Mouse (Mus musculus) embryo, embryonic 11 days (tissue): Measurements from ENCODE around the gene Hyal3.
"Not testable (repeated sequence)": the region's sequence is repeated elsewhere in the genome, so short reads cannot be mapped to it uniquely, and the experiment has no call there.

ENCODE experiments used
- DNase-seq: peaks from one replicate; pipeline ENCODE4 v3.0.0-alpha.2; 2015

Gene Hyal3

DNA sequence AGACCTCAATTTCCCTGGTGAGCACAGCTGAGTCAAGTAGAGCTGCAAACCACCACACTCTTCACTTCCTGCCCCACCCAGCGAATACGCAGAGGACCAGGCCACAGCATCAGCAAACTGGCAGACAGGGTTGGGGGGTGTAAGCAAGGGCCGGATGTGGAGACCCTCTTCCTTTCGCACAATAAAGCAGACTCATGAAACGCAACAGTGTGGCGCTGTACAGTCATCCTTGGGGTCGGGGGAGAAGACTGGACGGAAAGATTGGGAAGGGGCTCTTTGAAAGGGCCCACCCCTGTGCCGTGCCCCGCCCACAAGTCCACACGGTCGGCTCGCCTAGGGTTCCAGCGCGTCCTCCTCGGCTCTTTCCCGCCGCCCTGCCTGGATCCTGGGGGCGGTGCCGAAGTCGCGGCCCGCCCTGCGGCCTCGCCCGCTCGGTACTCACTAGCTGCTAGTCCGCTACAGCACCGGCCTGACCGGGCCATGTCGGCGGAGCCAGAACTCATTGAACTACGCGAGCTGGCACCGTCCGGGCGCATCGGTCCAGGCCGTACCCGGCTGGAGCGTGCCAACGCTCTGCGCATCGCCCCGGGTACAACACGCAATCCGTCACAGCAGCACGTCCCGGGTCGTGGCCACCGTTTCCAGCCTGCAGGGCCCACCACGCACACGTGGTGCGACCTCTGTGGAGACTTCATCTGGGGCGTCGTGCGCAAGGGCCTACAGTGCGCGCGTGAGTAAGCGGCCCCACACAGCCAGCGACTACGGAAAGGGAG, 29.3 kb upstream of the Hyal3 start, which contains the start of gene Rassf1:
Rassf1 (plus strand) TSS at position 439 of the 773 bp plus-strand sequence.
- DNase-seq, result peak; percentile 85

DNA sequence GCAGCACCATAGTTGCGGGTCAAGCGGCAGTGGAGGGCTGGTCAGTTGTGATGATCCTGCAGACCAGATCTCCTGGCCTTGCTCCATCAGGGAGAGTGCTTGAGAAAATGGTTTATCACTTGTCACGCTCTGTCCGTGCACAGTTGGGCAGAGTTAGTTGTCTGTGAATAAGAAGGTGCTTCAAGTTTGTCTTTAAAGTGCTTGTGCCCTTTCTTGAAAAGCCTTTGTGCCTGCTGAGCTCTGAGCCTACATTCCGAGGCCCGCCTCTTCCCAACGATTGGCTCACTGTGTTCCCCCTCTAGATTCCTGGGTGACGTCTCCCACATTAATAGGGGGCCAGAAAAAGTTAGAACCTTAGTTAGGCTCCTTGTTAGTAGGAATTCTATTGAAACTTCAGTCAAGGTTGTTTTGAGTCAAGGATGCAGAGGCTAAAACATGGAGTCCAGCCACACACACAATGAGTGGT, 28.7 kb upstream of the Hyal3 start:
- DNase-seq, result no peak

DNA sequence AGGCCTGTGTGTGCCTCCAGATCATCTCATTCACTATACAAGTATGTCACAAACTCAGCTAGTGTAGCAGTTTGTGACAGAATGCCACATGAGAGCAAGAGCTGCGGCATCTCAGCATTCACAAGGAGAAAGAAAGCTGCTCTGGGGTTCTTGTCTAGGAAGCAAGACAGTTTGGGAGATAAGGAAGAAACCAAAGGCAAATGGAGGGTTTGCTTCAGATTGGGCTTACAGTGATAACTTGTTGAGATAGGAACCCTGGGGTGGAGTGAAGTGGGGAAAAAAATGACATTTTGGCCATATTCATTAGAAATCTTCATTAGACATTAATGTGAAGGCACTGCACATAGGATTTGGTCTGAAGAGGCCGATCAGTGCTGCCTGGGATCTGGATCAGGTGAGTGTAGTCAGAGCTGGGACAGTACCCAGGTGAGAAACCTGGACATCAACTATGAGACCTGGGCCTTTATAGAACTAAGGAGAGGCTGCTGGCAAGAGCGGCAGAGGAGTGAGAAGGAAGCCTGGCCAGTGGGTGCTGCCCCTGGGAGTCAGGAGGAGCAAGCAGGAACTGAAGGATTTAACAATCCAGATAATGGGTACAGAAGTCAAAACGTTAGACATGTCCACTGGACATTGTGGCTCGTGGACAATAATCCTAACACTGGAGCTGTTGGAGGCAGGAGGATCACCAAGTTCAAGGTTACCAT, 27.8 kb upstream of the Hyal3 start:
- no peak for DNase-seq

GRCm38 (mm10) chr9:107553541-107554318, 26.9 kb upstream of the Hyal3 start:
- DNase-seq, result peak; percentile 50

GRCm38 (mm10) chr9:107554319-107554825, 26.2 kb upstream of the Hyal3 start:
- peak; percentile 99 for DNase-seq

DNA sequence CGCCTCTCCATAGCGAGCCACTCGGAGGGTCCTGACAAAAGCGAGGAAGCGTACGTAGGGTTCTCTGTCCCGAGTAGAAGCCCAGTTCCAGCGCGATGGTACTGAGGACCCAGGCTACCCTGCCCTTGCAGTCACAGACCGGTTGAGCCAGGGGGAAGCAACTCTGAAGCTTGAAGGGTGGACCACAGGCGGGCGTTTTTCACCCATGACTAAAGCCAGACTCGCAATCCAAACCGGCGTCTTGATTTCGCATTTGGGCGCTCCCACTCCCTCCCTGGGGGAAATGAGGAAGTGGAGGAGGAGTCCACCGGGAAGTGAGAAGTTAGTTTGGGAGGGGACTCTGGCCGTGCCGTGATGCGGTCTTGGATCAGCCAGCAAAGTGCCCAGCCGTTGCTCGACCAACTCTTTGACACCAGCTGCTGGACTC, 25.6 kb upstream of the Hyal3 start:
- peak; percentile 72 for DNase-seq

- DNase-seq, result no peak
Measured at GRCm38 (mm10) chr9:107555701-107556100, 24.9 kb upstream of the Hyal3 start.

GRCm38 (mm10) chr9:107556346-107556745, 24.3 kb upstream of the Hyal3 start:
- no peak for DNase-seq

- DNase-seq, result peak; percentile 96
Measured at GRCm38 (mm10) chr9:107563029-107563581, 17.5 kb upstream of the Hyal3 start, which contains the start of gene Tusc2. Gene Tusc2, plus strand, starts transcription at chr9:107563255.

DNA sequence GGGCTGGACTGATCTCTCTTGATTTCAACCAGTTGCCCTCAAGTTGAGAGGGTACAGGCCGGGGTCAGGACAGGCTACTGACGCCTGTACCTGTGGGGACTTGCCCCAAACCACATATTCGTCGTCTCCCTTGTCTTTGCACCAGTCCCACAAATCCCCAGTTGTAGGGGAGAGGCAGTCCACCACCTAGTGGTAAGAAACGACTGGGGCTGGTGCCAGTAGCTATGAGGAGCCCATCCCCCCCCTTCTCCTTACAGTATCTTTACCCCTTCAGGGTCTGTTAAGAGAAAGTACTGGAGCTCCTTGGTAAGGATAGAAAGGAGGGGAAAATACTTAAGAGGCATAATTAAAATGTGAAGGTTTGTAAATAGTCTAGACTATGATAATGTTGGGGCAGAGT, 15.1 kb upstream of the Hyal3 start:
- not testable (repeated sequence) for DNase-seq

DNA sequence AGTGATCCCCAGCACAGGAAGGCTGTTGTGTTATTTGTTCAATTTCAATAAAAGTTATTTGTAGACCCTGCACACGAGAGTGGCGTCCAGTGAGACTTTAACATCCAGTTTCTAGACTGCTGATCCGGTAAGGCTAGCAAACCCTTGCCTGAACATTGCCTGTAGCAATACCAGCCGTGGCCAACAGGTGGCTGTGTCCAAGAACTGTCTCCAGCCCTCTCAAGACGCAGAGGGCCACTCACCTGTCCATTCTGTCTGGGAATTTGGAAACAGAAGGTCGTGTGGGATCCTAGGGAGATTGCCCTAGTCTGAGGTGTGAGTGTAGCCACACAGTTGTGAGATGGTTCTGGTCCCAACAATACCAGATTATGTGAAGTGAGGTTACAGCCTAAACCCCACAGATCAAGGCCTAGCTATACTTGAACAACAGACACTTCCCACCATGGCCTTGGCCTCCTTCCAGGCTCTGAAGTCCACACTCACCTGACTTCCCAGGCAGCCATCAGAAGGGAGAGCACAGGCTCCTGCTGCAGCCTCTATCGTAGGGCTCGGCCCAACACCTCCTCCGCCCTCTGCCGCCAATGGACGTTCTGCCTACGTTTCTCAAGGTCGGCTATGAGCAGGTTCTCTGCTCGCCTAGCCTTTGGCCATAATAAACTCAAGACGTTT, 14.4 kb upstream of the Hyal3 start:
- DNase-seq, result peak; percentile 81

GRCm38 (mm10) chr9:107566855-107567254, 13.8 kb upstream of the Hyal3 start:
- no peak for DNase-seq

DNA sequence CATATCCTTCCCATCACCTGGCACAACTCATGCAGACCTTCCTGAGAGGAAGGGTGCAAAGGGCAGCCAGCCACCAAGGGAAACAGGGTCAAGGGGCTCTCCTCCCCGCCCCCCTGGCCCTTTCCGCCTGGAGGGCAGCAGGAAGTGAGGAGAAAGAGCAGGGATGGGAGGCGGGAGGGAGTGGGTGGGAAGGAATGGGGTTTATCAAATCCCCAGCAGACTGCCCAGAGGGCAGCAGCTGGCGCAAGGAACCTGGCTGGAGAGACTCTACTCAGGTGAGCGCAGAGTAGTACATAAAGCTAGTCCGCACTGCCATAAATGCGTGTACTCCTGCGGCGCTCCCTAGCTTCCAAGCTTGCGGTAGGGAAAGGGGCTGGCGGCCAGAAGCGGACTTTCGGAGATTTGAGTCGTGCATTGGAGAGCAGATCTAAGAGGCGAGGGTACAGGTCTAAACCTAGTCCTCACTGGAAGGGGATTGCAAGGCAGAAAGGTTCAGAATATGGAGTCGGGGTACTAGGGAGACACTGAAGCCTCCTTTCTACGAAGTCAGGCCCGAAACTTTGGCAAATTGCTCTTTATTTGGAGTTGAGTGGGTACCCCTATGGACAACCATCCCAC, 12.8 kb upstream of the Hyal3 start, which contains the start of gene Hyal2:
Hyal2 (plus strand) TSS at position 244 of the 618 bp plus-strand sequence.
- peak; percentile 30 for DNase-seq

GRCm38 (mm10) chr9:107568331-107569261, 12.0 kb upstream of the Hyal3 start:
- peak; percentile 95 for DNase-seq

DNA sequence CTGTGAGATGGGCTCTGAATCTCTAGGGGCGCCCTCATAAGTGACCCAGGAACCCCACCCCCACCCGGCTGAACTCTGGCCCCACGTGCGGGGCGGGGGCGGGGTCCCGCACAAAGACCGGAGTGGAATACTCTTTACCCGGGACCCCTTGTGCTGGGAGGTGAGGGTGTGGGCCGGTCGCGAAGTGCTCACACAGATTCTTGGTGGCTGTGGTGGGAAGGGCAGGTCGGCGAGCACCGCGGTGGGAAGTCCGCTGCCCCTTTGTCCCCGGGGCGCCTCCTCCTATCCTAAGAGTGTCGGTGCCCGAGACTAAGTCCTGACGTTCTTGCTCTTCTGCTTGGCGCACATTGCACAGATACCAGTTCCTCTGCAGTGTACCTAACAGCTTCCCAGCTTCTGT, 11.3 kb upstream of the Hyal3 start:
- DNase-seq, result no peak

GRCm38 (mm10) chr9:107570016-107570415, 10.6 kb upstream of the Hyal3 start:
- no peak for DNase-seq

GRCm38 (mm10) chr9:107570845-107571244, 9.8 kb upstream of the Hyal3 start:
- no peak for DNase-seq

- DNase-seq, result no peak
Measured at GRCm38 (mm10) chr9:107571534-107572326, 8.9 kb upstream of the Hyal3 start.

- no peak for DNase-seq
Measured at GRCm38 (mm10) chr9:107572327-107572662, 8.3 kb upstream of the Hyal3 start.

GRCm38 (mm10) chr9:107573774-107574173, 6.8 kb upstream of the Hyal3 start:
- not testable (repeated sequence) for DNase-seq
